ENCODE assay signal across 7 mouse cellular contexts in genomic region chrX:159254001-159254884, GRCm38 (mm10). TPM values are rescaled to one million over a fixed set of nuclear protein-coding genes. Genes with fewer than 3 reads are reported as not detected.
DNase-seq lines count a peak whose midpoint lies in the region; ATAC-seq lines count a peak whose summit lies in the region.

No protein-coding gene starts in this region.

- ATAC-seq in activated CD4-positive, CD25-positive, alpha-beta regulatory T cell, adult 4 months = peak; percentile 47
- ATAC-seq in common myeloid progenitor, adult 5-6 weeks (replicated peaks; ENCODE audit: low read depth, poor library complexity, severe bottlenecking) = peak; percentile 55
- ATAC-seq in megakaryocyte-erythroid progenitor cell, adult 5-6 weeks (replicated peaks; ENCODE audit: low FRiP score, low TSS enrichment, poor library complexity, severe bottlenecking) = peak; percentile 54

- intact Hi-C loops in left cerebral cortex, postnatal 36 days (cut with DNase I) = no loop called here

- DNase-seq in gastrocnemius, postnatal 10 days = peak; percentile 19
- peak; percentile 80 for DNase-seq in induced T-regulatory cell, adult 2 months (ENCODE audit: low read depth)
- DNase-seq in left cerebral cortex, postnatal 36 days (ENCODE audit: low spot score in 2 of 2) = peak; percentile 19 to 26
- peak; percentile 6 for DNase-seq in right cerebral cortex, postnatal 25 days

RNA-seq across cellular contexts. Expression of gene Rps6ka3, which starts 44.1 kb away (rescaled TPM):
- polyA plus RNA-seq in activated CD4-positive, CD25-positive, alpha-beta regulatory T cell, adult 4 months (2017; shearing (Covaris generic)) = 1 to 10 TPM; 6.3 to 9.4 TPM
- total RNA-seq in common myeloid progenitor, adult 5-6 weeks (2017) = 41.2 and 60.5 TPM in 2 replicates
- 10 to 100 TPM; 90.4 to 92.1 TPM for total RNA-seq in gastrocnemius, postnatal 10 days (2021)
- total RNA-seq in left cerebral cortex, postnatal 36 days (2021) = 10 to 100 TPM; 46.8 to 54.4 TPM
- total RNA-seq in megakaryocyte-erythroid progenitor cell, adult 5-6 weeks (2014; fragmentation: Nextera tagmentation) = 25.3 and 29.6 TPM in 2 replicates
- total RNA-seq in megakaryocyte-erythroid progenitor cell, adult 5-6 weeks (2017) = 21.0 and 33.1 TPM in 2 replicates

Comparison
In these comparisons a context has a peak if more than half of its experiments do, and no peak if none do; other contexts are left out.
1. Peak in every context shown above with its lines: DNase-seq and ATAC-seq.
2. DNase-seq: peak in every context shown above with its lines; median percentile 80 in induced T-regulatory cell, adult 2 months; 22 in left cerebral cortex, postnatal 36 days; 19 in gastrocnemius, postnatal 10 days; 6 in right cerebral cortex, postnatal 25 days.